Mouse (Mus musculus) lung, postnatal 0 days (tissue): ENCODE data around the gene 1700012A03Rik.

ENCODE experiments used
- CTCF ChIP-seq: IDR thresholded peaks from 2 replicates; pipeline ENCODE4 v1.5.1; 2016; ENCODE audit warnings: antibody characterized with exemption, mild to moderate bottlenecking
- EP300 ChIP-seq: IDR thresholded peaks from 2 replicates; pipeline ENCODE4 v1.6.1; 2016; ENCODE audit warnings: antibody characterized with exemption, mild to moderate bottlenecking, control low read depth

GRCm38 (mm10) chr6:32021853-32022536, 28.1 kb upstream of the 1700012A03Rik start:
- TF ChIP-seq CTCF (no peak), EP300 (no peak)
